In genomic region chr2:4557028-4557427, GRCm38 (mm10) we compare ENCODE assay signal across 8 mouse cellular contexts.
DNase-seq lines count a peak whose midpoint lies in the region; ATAC-seq and TF ChIP-seq lines count a peak whose summit lies in the region.

No protein-coding gene starts in this region.

- H3K4me3 ChIP-seq in heart, adult 2 months, result no peak overlapping the region
- H3K4me3 ChIP-seq in limb, embryonic 14.5 days (replicated peaks; ENCODE audit: low read length), result no peak overlapping the region

- 0 out of 2 replicates have a peak, but pooled peaks have one; percentile 30 for TF ChIP-seq POLR2A in heart, adult 2 months (IDR thresholded peaks at IDR 0.05; ENCODE audit: insufficient read depth, low read depth, low read length)
- no peak for TF ChIP-seq POLR2A in limb, embryonic 14.5 days (IDR thresholded peaks at IDR 0.05; ENCODE audit: borderline replicate concordance, extremely low read depth, insufficient read depth, insufficient read length)

- no peak for TF ChIP-seq EP300 in heart, adult 2 months (IDR thresholded peaks at IDR 0.05; ENCODE audit: insufficient read depth, low read depth, low read length)

- peaks cover 9% of the 10 kb centered on the region for H3K36me3 ChIP-seq in heart, adult 2 months (ENCODE audit: control insufficient read depth, insufficient read depth, low read length)
- peaks cover 15% of the 10 kb centered on the region for H3K36me3 ChIP-seq in limb, embryonic 14.5 days (ENCODE audit: control insufficient read depth, insufficient read depth, low read length)

- 14% methylated on average over 4 of the region's 4 CpGs for WGBS in heart, adult 2 months
- WGBS in limb, embryonic 14.5 days, result 14% methylated on average over 4 of the region's 4 CpGs

- intact Hi-C loops in heart, adult 2 months (cut with DNase I), result loop anchor here (5.0 kb wide), 1 partner anchor 95 kb away; the partner anchor contains the start of gene Prpf18
- intact Hi-C loops in heart, postnatal 36 days (cut with DNase I), result loop anchor here (5.0 kb wide), 1 partner anchor 160 kb away; no protein-coding TSS in a partner anchor

- H3K4me1 ChIP-seq in heart, adult 2 months (ENCODE audit: control insufficient read depth, insufficient read depth, low read length), result peaks cover 27% of the 10 kb centered on the region
- H3K4me1 ChIP-seq in limb, embryonic 14.5 days (ENCODE audit: control insufficient read depth, insufficient read depth, low read length), result peaks cover 57% of the 10 kb centered on the region

- peak overlapping the region; percentile 10; the same call in 1 of the 2 replicates for H3K4me2 ChIP-seq in limb, embryonic 14.5 days (replicated peaks; ENCODE audit: low read depth, low read length, severe bottlenecking)

- no peaks in the 10 kb centered on the region for H3K27me3 ChIP-seq in heart, adult 2 months (ENCODE audit: control insufficient read depth, insufficient read depth, low read length)
- no peaks in the 10 kb centered on the region for H3K27me3 ChIP-seq in limb, embryonic 14.5 days (ENCODE audit: control insufficient read depth, insufficient read depth, low read length)

- no peaks in the 10 kb centered on the region for H3K9me3 ChIP-seq in limb, embryonic 14.5 days (ENCODE audit: control insufficient read depth, low read length)

- peak in 1 of 2 experiments; percentile 52 for DNase-seq in heart, adult 2 months
- no peak for DNase-seq in heart, postnatal 36 days
- peak; percentile 28 for DNase-seq in thymus, postnatal 0 days (ENCODE audit: low spot score)
- DNase-seq in thymus, adult 18-20 months, result no peak
- peak; percentile 45 for DNase-seq in limb, embryonic 14.5 days (ENCODE audit: low spot score)
- DNase-seq in c-Kit-positive CD71-positive TER-119-positive erythroid progenitor cells, embryonic 14.5 days (ENCODE audit: low spot score), result no peak
- no peak for DNase-seq in left cerebral cortex, adult 8-10 months (ENCODE audit: low spot score in 2 of 2)

- H3K79me2 ChIP-seq in heart, adult 2 months (replicated peaks; ENCODE audit: control insufficient read depth, insufficient read depth, low read length), result no peaks in the 10 kb centered on the region

- no peak for TF ChIP-seq CTCF in heart, adult 2 months (IDR thresholded peaks at IDR 0.05)

- ATAC-seq in limb, embryonic 14.5 days (ENCODE audit: low FRiP score, low read depth), result 0 out of 2 replicates have a peak, but pooled peaks have one; percentile 2
- no peak for ATAC-seq in megakaryocyte-erythroid progenitor cell, adult 5-6 weeks (replicated peaks; ENCODE audit: low FRiP score, low TSS enrichment, poor library complexity, severe bottlenecking)

- peak overlapping the region; percentile 96 for H3K27ac ChIP-seq in heart, adult 2 months
- H3K27ac ChIP-seq in limb, embryonic 14.5 days (replicated peaks; ENCODE audit: low read depth, low read length), result peak overlapping the region; percentile 59

- H3K9ac ChIP-seq in heart, adult 2 months (ENCODE audit: low read depth, low read length), result no peak overlapping the region
- no peak overlapping the region for H3K9ac ChIP-seq in limb, embryonic 14.5 days (ENCODE audit: low read depth, low read length, severe bottlenecking)

Comparison
In these comparisons a context has a peak if more than half of its experiments do, and no peak if none do; other contexts are left out.
1. DNase-seq: peak in thymus, postnatal 0 days (single experiment) and limb, embryonic 14.5 days (single experiment); none in heart, postnatal 36 days (0 of 2), thymus, adult 18-20 months (0 of 2), c-Kit-positive CD71-positive TER-119-positive erythroid progenitor cells, embryonic 14.5 days (single experiment) and left cerebral cortex, adult 8-10 months (0 of 2).